Mouse (Mus musculus): Measurements from ENCODE around the gene Fam184b.

The Fam184b gene

GRCm38 (mm10) chr5:45514599-45514998, 124.8 kb downstream of the Fam184b start:
- no peak for DNase-seq (ENCODE audit: low read depth, low spot score)

GRCm38 (mm10) chr5:45513511-45513910, 125.9 kb downstream of the Fam184b start:
- DNase-seq (ENCODE audit: low read depth, low spot score) = no peak

- no peak for DNase-seq (ENCODE audit: low read depth, low spot score)
Observed at GRCm38 (mm10) chr5:45512908-45513307, 126.5 kb downstream of the Fam184b start.

- DNase-seq (ENCODE audit: low read depth, low spot score) = no peak
Observed at GRCm38 (mm10) chr5:45510071-45510470, 129.3 kb downstream of the Fam184b start.

- DNase-seq (ENCODE audit: low read depth, low spot score) = no peak
Observed at GRCm38 (mm10) chr5:45497564-45497963, 141.8 kb downstream of the Fam184b start.

- DNase-seq (ENCODE audit: low read depth, low spot score) = no peak
Observed at GRCm38 (mm10) chr5:45496930-45497550, 142.4 kb downstream of the Fam184b start.

- DNase-seq (ENCODE audit: low read depth, low spot score) = no peak
Observed at GRCm38 (mm10) chr5:45496479-45496878, 142.9 kb downstream of the Fam184b start.

GRCm38 (mm10) chr5:45496042-45496441, 143.4 kb downstream of the Fam184b start:
- no peak for DNase-seq (ENCODE audit: low read depth, low spot score)

GRCm38 (mm10) chr5:45495429-45495975, 143.9 kb downstream of the Fam184b start:
- no peak for DNase-seq (ENCODE audit: low read depth, low spot score)

GRCm38 (mm10) chr5:45494093-45494755, 145.2 kb downstream of the Fam184b start:
- DNase-seq (ENCODE audit: low read depth, low spot score) = peak; percentile 6

GRCm38 (mm10) chr5:45493191-45494092, 146.0 kb downstream of the Fam184b start, which contains the start of gene Lap3:
TSS of gene Lap3 (plus strand) at chr5:45493374.
- peak; percentile 98 for DNase-seq (ENCODE audit: low read depth, low spot score)

- no peak for DNase-seq (ENCODE audit: low read depth, low spot score)
Observed at GRCm38 (mm10) chr5:45491776-45492175, 147.6 kb downstream of the Fam184b start.

GRCm38 (mm10) chr5:45483654-45484053, 155.8 kb downstream of the Fam184b start:
- no peak for DNase-seq (ENCODE audit: low read depth, low spot score)

GRCm38 (mm10) chr5:45482607-45483006, 156.8 kb downstream of the Fam184b start:
- no peak for DNase-seq (ENCODE audit: low read depth, low spot score)

GRCm38 (mm10) chr5:45481125-45481524, 158.3 kb downstream of the Fam184b start:
- no peak for DNase-seq (ENCODE audit: low read depth, low spot score)

GRCm38 (mm10) chr5:45480066-45480465, 159.3 kb downstream of the Fam184b start:
- DNase-seq (ENCODE audit: low read depth, low spot score) = no peak
